Mouse (Mus musculus) fat pad, adult 2 months (tissue): ENCODE results near the gene Gm10220.
"Not testable (repeated sequence)": the region's sequence is repeated elsewhere in the genome, so short reads cannot be mapped to it uniquely, and the experiment has no call there.

Experiments
- DNase-seq: peaks from one replicate; pipeline ENCODE4 v3.0.0-alpha.2; 2011; ENCODE audit warnings: low read depth, low spot score; ENCODE audit errors: extremely low read depth

The Gm10220 gene

DNA sequence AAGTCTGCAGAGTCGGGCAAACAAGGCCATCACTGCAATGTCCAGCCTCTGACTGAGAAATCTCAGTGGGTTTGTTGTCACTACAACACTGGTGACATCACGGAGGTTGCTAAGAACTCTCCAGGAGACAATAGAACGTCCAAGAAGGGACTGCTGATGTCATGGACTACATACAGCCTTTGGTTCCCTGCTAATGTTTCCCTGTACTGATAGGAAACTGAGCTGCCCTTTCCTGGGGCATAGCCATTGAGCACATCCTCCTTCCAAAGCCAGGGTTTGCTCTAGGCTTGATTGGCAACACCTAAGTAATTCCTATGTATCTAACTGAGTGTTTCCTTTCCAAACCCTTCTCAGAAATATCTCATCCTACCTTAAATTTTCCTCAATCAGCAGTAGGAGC is at the start of gene Gm10220:
Gene Gm10220 (minus strand): TSS at position 101 of the 400 bp plus-strand sequence.
- DNase-seq, result not testable (repeated sequence)

DNA sequence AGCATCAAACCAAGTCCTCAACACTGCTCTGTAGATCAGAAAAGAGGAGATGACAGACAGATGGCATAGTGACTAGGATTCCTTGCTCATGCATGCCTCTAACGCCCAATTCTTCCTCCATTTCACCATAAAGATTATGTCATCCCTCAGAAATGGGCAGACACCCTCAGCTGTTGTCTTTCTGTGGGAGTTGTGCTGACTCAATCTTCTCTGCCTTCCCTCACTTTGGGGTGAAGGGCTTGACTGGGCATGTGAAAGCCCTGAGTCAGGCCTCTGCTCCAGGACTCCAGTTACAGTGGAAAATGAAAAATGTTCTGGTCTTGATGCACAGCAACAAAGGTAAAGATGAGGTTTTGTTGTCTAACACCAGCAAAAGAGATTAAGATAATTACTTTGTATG is 48.6 kb upstream of the Gm10220 start:
- no peak for DNase-seq

DNA sequence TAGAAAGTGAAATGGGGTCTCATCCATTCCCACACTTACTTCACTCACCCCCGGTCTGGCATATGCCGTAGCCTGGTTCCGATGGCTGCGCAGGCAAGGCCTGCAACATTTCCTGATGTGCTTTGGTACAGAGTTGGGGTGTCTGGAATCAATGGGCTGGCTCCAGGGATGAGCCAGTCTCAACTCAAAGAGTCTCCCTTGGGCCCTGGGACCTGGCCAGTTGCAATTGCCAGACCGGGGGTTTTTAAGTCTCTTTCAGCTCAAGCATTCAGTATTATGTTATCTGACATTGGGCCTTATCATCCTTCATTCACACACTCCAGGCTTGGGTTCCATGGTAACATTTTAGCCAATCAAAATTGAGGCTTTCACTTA is 44.6 kb upstream of the Gm10220 start:
- no peak for DNase-seq

DNA sequence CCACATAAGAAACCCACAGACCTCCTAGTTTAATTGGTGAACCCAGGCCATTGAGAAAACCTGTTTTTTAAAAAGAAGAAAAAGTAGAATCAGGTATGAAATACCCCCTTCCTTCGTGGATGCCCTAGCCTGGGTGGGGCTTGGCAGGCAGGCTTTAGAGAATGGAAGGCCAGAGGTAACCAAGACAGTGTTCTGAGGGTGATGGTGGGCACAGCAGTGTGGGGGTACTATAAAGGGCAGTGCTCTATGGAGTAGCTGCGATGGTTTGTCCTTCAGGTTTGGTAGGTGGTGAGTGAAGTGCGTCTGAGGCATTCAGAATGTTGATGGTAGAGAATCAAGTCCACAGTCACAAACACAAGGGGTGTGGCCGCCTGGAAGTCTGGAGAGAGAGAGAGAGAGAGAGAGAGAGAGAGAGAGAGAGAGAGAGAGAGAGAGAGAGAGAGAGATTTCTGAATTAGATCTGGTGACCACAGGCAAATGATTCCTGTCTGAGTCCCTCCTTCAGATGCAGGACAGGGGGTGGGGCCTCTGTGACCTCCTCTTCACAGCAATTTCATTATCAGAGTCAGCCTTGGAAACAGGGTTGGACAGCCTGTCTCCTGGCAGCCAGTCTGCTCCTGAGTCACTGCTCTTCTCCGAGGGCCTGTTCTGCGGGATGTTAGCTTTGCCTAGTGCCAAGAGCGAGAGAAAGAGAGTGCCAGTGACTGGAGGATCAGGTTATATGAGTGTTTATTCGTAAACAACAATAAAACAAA is 44.0 kb upstream of the Gm10220 start:
- DNase-seq, result no peak

DNA sequence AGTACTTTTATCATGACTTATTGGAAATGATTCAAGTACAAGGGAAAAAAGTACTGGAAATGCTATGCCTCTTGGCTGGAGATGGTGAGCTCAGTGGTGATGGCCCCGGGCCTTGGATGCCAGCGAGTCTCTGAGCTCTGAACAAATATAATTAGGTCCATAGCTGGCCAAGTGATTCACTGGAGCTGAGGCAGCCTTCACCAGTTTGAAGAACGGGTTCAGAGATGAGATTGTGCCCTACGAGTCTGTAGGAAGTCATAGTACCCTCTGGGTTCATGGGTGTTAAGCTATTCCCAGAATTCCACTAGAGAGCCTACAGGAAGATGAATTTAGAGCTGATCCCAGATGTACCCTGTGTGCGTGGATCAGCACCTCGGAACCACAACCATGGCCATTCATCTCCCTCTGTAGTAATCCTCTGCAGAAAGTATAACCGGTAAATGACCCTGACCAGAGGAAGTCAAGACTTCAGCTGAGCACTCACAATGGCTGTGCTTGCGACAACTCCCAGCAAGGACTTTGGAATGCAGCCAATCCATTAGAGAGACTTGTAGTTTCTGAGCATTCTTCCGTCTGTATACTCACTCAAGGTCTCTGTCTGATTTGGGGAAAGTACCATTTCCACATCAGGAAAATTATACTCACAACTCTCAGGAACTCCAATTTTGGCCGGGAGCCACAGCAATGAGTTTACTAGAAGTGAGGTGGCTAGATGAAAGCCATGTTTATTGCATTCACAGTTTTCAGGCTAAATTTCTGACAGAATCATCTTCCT is 36.4 kb upstream of the Gm10220 start:
- DNase-seq, result no peak

DNA sequence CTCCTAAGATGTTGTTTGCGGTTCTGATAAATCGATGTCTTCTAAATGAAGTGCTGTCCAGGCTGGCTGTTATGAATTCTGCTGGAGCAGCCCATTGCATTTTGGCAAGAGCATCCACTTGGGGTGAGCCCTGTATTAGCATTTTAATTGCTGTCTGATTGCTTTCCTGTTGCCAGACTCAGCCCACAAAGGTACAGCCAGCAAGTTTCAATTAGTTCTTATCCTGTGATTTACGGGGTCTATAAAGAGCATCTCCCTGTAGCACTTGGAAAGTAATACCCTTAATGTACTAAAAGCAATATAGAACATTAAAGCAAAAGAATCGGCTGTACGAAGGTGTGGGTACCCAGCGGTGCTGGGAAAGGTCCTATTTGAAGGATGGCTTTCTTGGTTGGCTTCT is 21.7 kb upstream of the Gm10220 start:
- DNase-seq, result no peak

DNA sequence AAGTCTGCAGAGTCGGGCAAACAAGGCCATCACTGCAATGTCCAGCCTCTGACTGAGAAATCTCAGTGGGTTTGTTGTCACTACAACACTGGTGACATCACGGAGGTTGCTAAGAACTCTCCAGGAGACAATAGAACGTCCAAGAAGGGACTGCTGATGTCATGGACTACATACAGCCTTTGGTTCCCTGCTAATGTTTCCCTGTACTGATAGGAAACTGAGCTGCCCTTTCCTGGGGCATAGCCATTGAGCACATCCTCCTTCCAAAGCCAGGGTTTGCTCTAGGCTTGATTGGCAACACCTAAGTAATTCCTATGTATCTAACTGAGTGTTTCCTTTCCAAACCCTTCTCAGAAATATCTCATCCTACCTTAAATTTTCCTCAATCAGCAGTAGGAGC is 16.0 kb downstream of the Gm10220 start, which contains the start of gene 5031410I06Rik:
Gene 5031410I06Rik (minus strand): TSS at position 101 of the 400 bp plus-strand sequence.
- not testable (repeated sequence) for DNase-seq

DNA sequence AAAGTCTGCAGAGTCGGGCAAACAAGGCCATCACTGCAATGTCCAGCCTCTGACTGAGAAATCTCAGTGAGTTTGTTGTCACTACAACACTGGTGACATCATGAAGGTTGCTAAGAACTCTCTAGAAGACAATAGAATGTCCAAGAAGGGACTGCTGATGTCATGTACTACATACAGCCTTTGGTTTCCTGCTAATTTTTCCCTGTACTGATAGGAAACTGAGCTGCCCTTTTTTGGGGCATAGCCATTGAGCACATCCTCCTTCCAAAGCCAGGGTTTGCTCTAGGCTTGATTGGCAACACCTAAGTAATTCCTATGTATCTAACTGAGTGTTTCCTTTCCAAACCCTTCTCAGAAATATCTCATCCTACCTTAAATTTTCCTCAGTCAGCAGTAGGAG is 32.0 kb downstream of the Gm10220 start, which contains the start of gene Gm10471:
Gene Gm10471 (minus strand): TSS at position 101 of the 400 bp plus-strand sequence.
- not testable (repeated sequence) for DNase-seq

DNA sequence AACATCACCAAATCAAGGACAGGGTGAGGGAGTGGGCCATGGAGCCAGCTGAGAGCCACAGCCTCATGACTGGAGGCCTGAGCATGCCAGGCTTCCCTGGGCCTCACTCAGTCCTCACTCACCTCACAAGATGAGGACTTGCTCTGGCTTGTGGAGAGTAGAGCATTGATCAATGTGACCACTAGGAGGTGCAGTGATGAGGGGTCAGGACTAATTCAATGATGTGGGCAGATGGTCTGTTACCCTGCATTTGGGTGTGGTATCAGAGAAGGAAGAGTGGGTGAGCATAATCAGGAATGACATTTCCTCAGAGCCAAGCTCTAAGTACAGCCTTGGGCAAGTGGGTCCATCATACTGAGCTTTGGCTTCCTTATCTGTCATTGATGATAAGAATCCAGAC is 42.2 kb downstream of the Gm10220 start:
- not testable (repeated sequence) for DNase-seq

DNA sequence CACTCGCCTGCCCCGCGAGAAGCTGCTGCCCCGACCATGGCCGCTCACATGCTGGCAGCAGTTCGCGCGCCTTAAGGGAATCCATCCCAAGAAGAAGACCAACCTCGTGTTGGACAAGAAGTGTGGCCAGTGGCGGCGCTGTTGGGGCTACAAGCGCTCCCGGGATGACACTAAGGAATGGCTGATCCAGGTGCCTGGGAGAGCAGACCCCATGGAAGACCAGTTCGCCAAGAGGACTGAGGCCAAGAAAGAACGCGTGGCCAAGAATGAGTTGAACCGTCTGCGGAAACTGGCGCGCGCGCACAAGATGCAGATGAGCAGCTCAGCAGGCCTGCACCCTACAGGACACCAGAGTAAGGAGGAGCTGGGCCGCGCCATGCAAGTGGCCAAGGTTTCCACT is 50.5 kb downstream of the Gm10220 start:
- no peak for DNase-seq
